Mouse (Mus musculus): ENCODE results near the gene Mn1. TPM values are rescaled to one million over a fixed set of nuclear protein-coding genes. Genes with fewer than 3 reads are reported as not detected.

The Mn1 gene
- total and polyA plus RNA-seq, 3 experiments = not detected

- H3K9me3 ChIP-seq (replicated peaks; ENCODE audit: insufficient read depth, low read length) = no peaks in the 10 kb centered on the region
- H3K4me1 ChIP-seq (ENCODE audit: control insufficient read depth in 1 of 2, insufficient read depth in 2 of 2, low read length in 2 of 2) = no peaks in the 10 kb centered on the region
- no peak overlapping the region for H3K27ac ChIP-seq (ENCODE audit: control insufficient read depth, low read depth, low read length)
- no peaks in the 10 kb centered on the region for H3K79me2 ChIP-seq (ENCODE audit: control insufficient read depth, insufficient read depth, low read length, poor library complexity)
- no peak overlapping the region for H3K4me3 ChIP-seq (ENCODE audit: control insufficient read depth in 1 of 2, insufficient read depth in 1 of 2, low read depth in 2 of 2, low read length in 2 of 2)
- H3K36me3 ChIP-seq (ENCODE audit: control insufficient read depth in 1 of 2, insufficient read depth in 2 of 2, low read length in 2 of 2) = no peaks in the 10 kb centered on the region
- no peak for TF ChIP-seq JUND (IDR thresholded peaks at IDR 0.05; ENCODE audit: low read depth, low read length)
- no peak for TF ChIP-seq TBP (IDR thresholded peaks at IDR 0.05; ENCODE audit: low read depth, low read length)
- TF ChIP-seq MAFK (IDR thresholded peaks at IDR 0.05; ENCODE audit: borderline replicate concordance, low read depth, low read length) = no peak
- TF ChIP-seq POLR2AphosphoS5 (IDR thresholded peaks at IDR 0.05; ENCODE audit: borderline replicate concordance, low read depth, low read length) = no peak
- TF ChIP-seq SMC3 (IDR thresholded peaks at IDR 0.05; ENCODE audit: low read depth, low read length) = no peak
- no peak for TF ChIP-seq NELFE (IDR thresholded peaks at IDR 0.05; ENCODE audit: low read depth, low read length)
- TF ChIP-seq GATA1 (IDR thresholded peaks at IDR 0.05; ENCODE audit: low read depth, low read length) = no peak
- TF ChIP-seq MXI1 (IDR thresholded peaks at IDR 0.05; ENCODE audit: low read depth, low read length) = no peak
- no peak overlapping the region for H3K9ac ChIP-seq (ENCODE audit: control insufficient read depth, low read depth, low read length, poor library complexity, severe bottlenecking)
- no peaks in the 10 kb centered on the region for H3K27me3 ChIP-seq (ENCODE audit: control insufficient read depth in 1 of 2, insufficient read depth in 2 of 2, low read length in 2 of 2)
- no peak for DNase-seq (ENCODE audit: low read depth, low spot score)
Measured at GRCm38 (mm10) chr5:111454240-111454639, 37.1 kb downstream of the Mn1 start.

DNA sequence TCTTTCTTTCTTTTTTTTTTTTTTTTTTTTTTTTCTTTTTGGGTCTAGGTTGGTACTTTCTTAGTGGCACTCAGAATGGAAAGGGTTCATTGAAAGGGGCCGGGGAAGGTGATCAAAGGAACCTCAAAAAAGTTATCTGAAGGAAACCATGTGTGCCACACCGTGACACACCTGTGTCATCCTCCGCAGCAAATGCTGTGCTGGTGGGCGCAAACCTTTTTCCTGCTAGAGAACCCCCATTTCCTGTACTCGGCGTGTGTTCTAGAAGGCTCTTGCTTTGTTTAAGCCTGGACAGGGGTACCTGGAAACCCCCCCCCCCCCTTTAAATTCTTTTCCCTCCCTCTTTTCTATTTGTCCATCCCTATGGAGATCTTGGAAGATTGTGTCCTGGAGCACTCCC, 37.7 kb downstream of the Mn1 start:
- no peaks in the 10 kb centered on the region for H3K9me3 ChIP-seq (replicated peaks; ENCODE audit: insufficient read depth, low read length)
- H3K4me1 ChIP-seq (ENCODE audit: control insufficient read depth in 1 of 2, insufficient read depth in 2 of 2, low read length in 2 of 2) = no peaks in the 10 kb centered on the region
- H3K27ac ChIP-seq (ENCODE audit: control insufficient read depth, low read depth, low read length) = no peak overlapping the region
- no peak overlapping the region for H3K4me3 ChIP-seq (ENCODE audit: control insufficient read depth in 1 of 2, insufficient read depth in 1 of 2, low read depth in 2 of 2, low read length in 2 of 2)
- no peak for DNase-seq (ENCODE audit: low read depth, low spot score)
- no peaks in the 10 kb centered on the region for H3K79me2 ChIP-seq (ENCODE audit: control insufficient read depth, insufficient read depth, low read length, poor library complexity)
- H3K9ac ChIP-seq (ENCODE audit: control insufficient read depth, low read depth, low read length, poor library complexity, severe bottlenecking) = no peak overlapping the region
- no peak for TF ChIP-seq JUND (IDR thresholded peaks at IDR 0.05; ENCODE audit: low read depth, low read length)
- no peak for TF ChIP-seq TBP (IDR thresholded peaks at IDR 0.05; ENCODE audit: low read depth, low read length)
- no peak for TF ChIP-seq TCF12 (IDR thresholded peaks at IDR 0.05; ENCODE audit: low read depth, low read length)
- no peak for TF ChIP-seq ZMIZ1 (IDR thresholded peaks at IDR 0.05; ENCODE audit: low read depth, low read length)
- no peak for TF ChIP-seq POLR2A (IDR thresholded peaks at IDR 0.05; ENCODE audit: control insufficient read depth in 1 of 2, insufficient read depth in 1 of 2, low read depth in 1 of 2, low read length in 2 of 2, poor library complexity in 1 of 2)
- TF ChIP-seq MYB (IDR thresholded peaks at IDR 0.05; ENCODE audit: low read depth, low read length) = no peak
- no peak for TF ChIP-seq TAL1 (IDR thresholded peaks at IDR 0.05; ENCODE audit: low read length)
- TF ChIP-seq MAZ (IDR thresholded peaks at IDR 0.05; ENCODE audit: low read depth, low read length) = no peak
- no peaks in the 10 kb centered on the region for H3K27me3 ChIP-seq (ENCODE audit: control insufficient read depth in 1 of 2, insufficient read depth in 2 of 2, low read length in 2 of 2)
- H3K36me3 ChIP-seq (ENCODE audit: control insufficient read depth in 1 of 2, insufficient read depth in 2 of 2, low read length in 2 of 2) = no peaks in the 10 kb centered on the region

- no peaks in the 10 kb centered on the region for H3K4me1 ChIP-seq (ENCODE audit: control insufficient read depth in 1 of 2, insufficient read depth in 2 of 2, low read length in 2 of 2)
- H3K79me2 ChIP-seq (ENCODE audit: control insufficient read depth, insufficient read depth, low read length, poor library complexity) = no peaks in the 10 kb centered on the region
- H3K36me3 ChIP-seq (ENCODE audit: control insufficient read depth in 1 of 2, insufficient read depth in 2 of 2, low read length in 2 of 2) = no peaks in the 10 kb centered on the region
- DNase-seq (ENCODE audit: low read depth, low spot score) = no peak
- no peak overlapping the region for H3K9ac ChIP-seq (ENCODE audit: control insufficient read depth, low read depth, low read length, poor library complexity, severe bottlenecking)
- H3K4me3 ChIP-seq (ENCODE audit: control insufficient read depth in 1 of 2, insufficient read depth in 1 of 2, low read depth in 2 of 2, low read length in 2 of 2) = no peak overlapping the region
- no peaks in the 10 kb centered on the region for H3K9me3 ChIP-seq (replicated peaks; ENCODE audit: insufficient read depth, low read length)
- H3K27ac ChIP-seq (ENCODE audit: control insufficient read depth, low read depth, low read length) = no peak overlapping the region
- no peaks in the 10 kb centered on the region for H3K27me3 ChIP-seq (ENCODE audit: control insufficient read depth in 1 of 2, insufficient read depth in 2 of 2, low read length in 2 of 2)
- TF ChIP-seq POLR2A (IDR thresholded peaks at IDR 0.05; ENCODE audit: control insufficient read depth in 1 of 2, insufficient read depth in 1 of 2, low read depth in 1 of 2, low read length in 2 of 2, poor library complexity in 1 of 2) (no peak), POLR2AphosphoS2 (IDR thresholded peaks at IDR 0.05; ENCODE audit: low read length) (no peak), ZMIZ1 (IDR thresholded peaks at IDR 0.05; ENCODE audit: low read depth, low read length) (no peak), CHD2 (IDR thresholded peaks at IDR 0.05; ENCODE audit: low read length) (no peak), MYB (IDR thresholded peaks at IDR 0.05; ENCODE audit: low read depth, low read length) (no peak), JUND (IDR thresholded peaks at IDR 0.05; ENCODE audit: low read depth, low read length) (no peak), RAD21 (IDR thresholded peaks at IDR 0.05; ENCODE audit: low read depth, low read length) (no peak), ZKSCAN1 (IDR thresholded peaks at IDR 0.05; ENCODE audit: low read depth, low read length) (no peak), TAL1 (IDR thresholded peaks at IDR 0.05; ENCODE audit: low read length) (no peak), BHLHE40 (IDR thresholded peaks at IDR 0.05; ENCODE audit: borderline replicate concordance, low read depth, low read length) (no peak)
Measured at GRCm38 (mm10) chr5:111458675-111459074, 41.5 kb downstream of the Mn1 start.

Measured in MEL (cell line).